Mouse (Mus musculus) small intestine, adult 2 months (tissue): ENCODE results near the gene Sipa1l1. TPM values are rescaled to one million over a fixed set of nuclear protein-coding genes. Genes with fewer than 3 reads are reported as not detected.
A peak's percentile ranks its signal among the peaks of the same experiment; 100 is the strongest.

Experiments used
- H3K27ac ChIP-seq: fragments of 200-500 bp; 2 replicates; pipeline ENCODE4 v1.5.1; 2012; ENCODE audit warnings: low read depth, low read length, control low read depth, inconsistent platforms; ENCODE audit not compliant: insufficient read depth
- H3K27me3 ChIP-seq: fragments of 200-500 bp; 2 replicates; pipeline ENCODE4 v1.6.1; 2012; ENCODE audit warnings: mild to moderate bottlenecking, moderate library complexity, low read length, inconsistent platforms; ENCODE audit not compliant: control insufficient read depth, insufficient read depth
- H3K36me3 ChIP-seq: fragments of 200-500 bp; 2 replicates; pipeline ENCODE4 v1.6.1; 2012; ENCODE audit warnings: mild to moderate bottlenecking, low read length, control low read depth, inconsistent platforms; ENCODE audit not compliant: control insufficient read depth, insufficient read depth
- H3K4me1 ChIP-seq: fragments of 200-500 bp; 2 replicates; pipeline ENCODE4 v1.6.1; 2012; ENCODE audit warnings: low read length, inconsistent platforms, mixed read lengths; ENCODE audit not compliant: control insufficient read depth, insufficient read depth, insufficient read length
- H3K4me3 ChIP-seq: fragments of 200-500 bp; 2 replicates; pipeline ENCODE4 v1.5.1; 2012; ENCODE audit warnings: low read depth, mild to moderate bottlenecking, control low read depth, inconsistent platforms, low read length, moderate library complexity
- CTCF ChIP-seq: fragments of 200-500 bp; IDR thresholded peaks from 2 replicates; pipeline ENCODE4 v1.5.1; 2012; ENCODE audit warnings: low read depth, mild to moderate bottlenecking, control low read depth, inconsistent platforms, low read length, moderate library complexity, mixed read lengths; ENCODE audit not compliant: insufficient replicate concordance, insufficient read length; ENCODE audit errors: extremely low read depth
- POLR2A ChIP-seq: fragments of 200-500 bp; IDR thresholded peaks from 2 replicates; pipeline ENCODE4 v1.6.1; 2012; ENCODE audit warnings: low read depth, mild to moderate bottlenecking, control low read depth, inconsistent platforms, low read length, moderate library complexity
- WGBS: fragments of 180-500 bp; shearing (Covaris S2); methylation state at CpG from one replicate; pipeline ENCODE4 v1.1.7; 2018; 5-methylcytosine and 5-hydroxymethylcytosine counted together
- polyA plus RNA-seq: library from polyadenylated mRNA; depleted of rRNA; stranded (reverse); fragments of >200 nt; gene quantifications from 2 replicates; pipeline ENCODE4 v1.2.3, GENCODE M21; 2012

Sipa1l1 gene
- polyA plus RNA-seq, 1 experiment: 13.4 TPM

- WGBS: 86% methylated on average over 2 of the region's 2 CpGs
- Histone ChIP-seq H3K4me1 (no peaks in the 10 kb centered on the region), H3K36me3 (no peaks in the 10 kb centered on the region), H3K27ac (no peak overlapping the region), H3K27me3 (no peaks in the 10 kb centered on the region), H3K4me3 (no peak overlapping the region)
- no peak for TF ChIP-seq CTCF
- no peak for TF ChIP-seq POLR2A
Measured at GRCm38 (mm10) chr12:82196213-82196612, 27.1 kb downstream of the Sipa1l1 start.

- TF ChIP-seq POLR2A: no peak
- no peak for TF ChIP-seq CTCF
- no peak overlapping the region for H3K27ac ChIP-seq
- 83% methylated on average over 7 of the region's 7 CpGs for WGBS
- no peaks in the 10 kb centered on the region for H3K36me3 ChIP-seq
- H3K4me3 ChIP-seq: no peak overlapping the region
- no peaks in the 10 kb centered on the region for H3K4me1 ChIP-seq
- H3K27me3 ChIP-seq: no peaks in the 10 kb centered on the region
Measured at GRCm38 (mm10) chr12:82196615-82197146, 27.6 kb downstream of the Sipa1l1 start.

- H3K36me3 ChIP-seq: no peaks in the 10 kb centered on the region
- H3K4me3 ChIP-seq: no peak overlapping the region
- TF ChIP-seq POLR2A: no peak
- TF ChIP-seq CTCF: no peak
- H3K27ac ChIP-seq: no peak overlapping the region
- no peaks in the 10 kb centered on the region for H3K27me3 ChIP-seq
- H3K4me1 ChIP-seq: no peaks in the 10 kb centered on the region
- 66% methylated on average over 2 of the region's 2 CpGs for WGBS
Measured at GRCm38 (mm10) chr12:82197207-82197606, 28.1 kb downstream of the Sipa1l1 start.

GRCm38 (mm10) chr12:82199286-82199685 is 30.2 kb downstream of the Sipa1l1 start:
- H3K4me1 ChIP-seq: peaks cover 5% of the 10 kb centered on the region; the same call in 1 of the 2 replicates
- no peak overlapping the region for H3K4me3 ChIP-seq
- no peaks in the 10 kb centered on the region for H3K27me3 ChIP-seq
- H3K27ac ChIP-seq: no peak overlapping the region
- TF ChIP-seq POLR2A: no peak
- TF ChIP-seq CTCF: no peak
- 92% methylated on average over 6 of the region's 6 CpGs for WGBS
- H3K36me3 ChIP-seq: no peaks in the 10 kb centered on the region

GRCm38 (mm10) chr12:82204106-82204505 is 35.0 kb downstream of the Sipa1l1 start:
- no peak overlapping the region for H3K4me3 ChIP-seq
- H3K36me3 ChIP-seq: no peaks in the 10 kb centered on the region
- H3K4me1 ChIP-seq: peaks cover 18% of the 10 kb centered on the region; the same call in 1 of the 2 replicates
- TF ChIP-seq POLR2A: no peak
- TF ChIP-seq CTCF: no peak
- WGBS: 60% methylated on average over 6 of the region's 6 CpGs
- no peak overlapping the region for H3K27ac ChIP-seq
- H3K27me3 ChIP-seq: no peaks in the 10 kb centered on the region

GRCm38 (mm10) chr12:82206857-82207647 is 37.9 kb downstream of the Sipa1l1 start:
- TF ChIP-seq POLR2A: no peak
- TF ChIP-seq CTCF: no peak
- no peak overlapping the region for H3K4me3 ChIP-seq
- no peaks in the 10 kb centered on the region for H3K27me3 ChIP-seq
- H3K36me3 ChIP-seq: no peaks in the 10 kb centered on the region
- H3K4me1 ChIP-seq: peaks cover 20% of the 10 kb centered on the region; the same call in 1 of the 2 replicates
- WGBS: 28% methylated on average over 8 of the region's 8 CpGs
- peak overlapping the region; percentile 95 for H3K27ac ChIP-seq

GRCm38 (mm10) chr12:82208046-82208445 is 38.9 kb downstream of the Sipa1l1 start:
- Histone ChIP-seq H3K27ac (peak overlapping the region; percentile 95), H3K4me1 (peaks cover 18% of the 10 kb centered on the region; the same call in 1 of the 2 replicates), H3K36me3 (no peaks in the 10 kb centered on the region), H3K27me3 (no peaks in the 10 kb centered on the region), H3K4me3 (no peak overlapping the region)
- WGBS: 66% methylated on average over 3 of the region's 3 CpGs
- TF ChIP-seq CTCF (no peak), POLR2A (no peak)
